Mouse (Mus musculus): ENCODE results near the gene Ppfibp1. TPM values are rescaled to one million over a fixed set of nuclear protein-coding genes. Genes with fewer than 3 reads are reported as not detected.

The Ppfibp1 gene
- polyA plus RNA-seq, 1 experiment from 2014 or later = 37.0 TPM

GRCm38 (mm10) chr6:146958694-146959093 is 70.4 kb downstream of the Ppfibp1 start:
- no peak for DNase-seq (ENCODE audit: low spot score)
- Histone ChIP-seq H3K4me1 (peaks cover 18% of the 10 kb centered on the region), H3K36me3 (no peaks in the 10 kb centered on the region), H3K27ac (no peak overlapping the region), H3K4me3 (no peak overlapping the region), H3K9me3 (replicated peaks) (no peaks in the 10 kb centered on the region), H3K27me3 (ENCODE audit: low read depth, poor library complexity, severe bottlenecking) (no peaks in the 10 kb centered on the region)
- 76% methylated on average over 1 of the region's 1 CpGs for WGBS

GRCm38 (mm10) chr6:146959908-146960680 is 71.8 kb downstream of the Ppfibp1 start:
- no peaks in the 10 kb centered on the region for H3K36me3 ChIP-seq
- H3K4me3 ChIP-seq = no peak overlapping the region
- 83% methylated on average over 9 of the region's 9 CpGs for WGBS
- no peak for DNase-seq (ENCODE audit: low spot score)
- no peak overlapping the region for H3K27ac ChIP-seq
- H3K4me1 ChIP-seq = peaks cover 18% of the 10 kb centered on the region
- H3K27me3 ChIP-seq (ENCODE audit: low read depth, poor library complexity, severe bottlenecking) = no peaks in the 10 kb centered on the region
- no peaks in the 10 kb centered on the region for H3K9me3 ChIP-seq (replicated peaks)

DNA sequence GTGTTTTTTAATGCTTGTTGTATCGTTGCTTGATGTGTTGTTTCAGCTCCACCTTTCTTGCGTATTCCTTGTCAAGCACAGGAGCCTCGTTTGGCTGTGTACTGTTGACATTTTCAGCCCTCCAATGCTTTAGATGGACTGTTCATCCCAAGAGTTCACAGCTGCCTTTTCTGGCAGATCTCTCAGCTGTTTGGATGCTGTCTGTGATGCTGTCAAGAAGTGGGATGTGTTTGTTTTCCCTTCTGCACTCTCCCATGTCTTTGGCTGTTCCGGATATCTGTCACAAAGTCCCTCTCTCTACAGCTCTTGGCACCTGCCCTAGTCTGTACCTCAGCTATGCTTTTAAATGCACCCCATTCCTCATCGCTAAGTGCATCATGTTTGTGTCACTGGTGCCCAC is 72.7 kb downstream of the Ppfibp1 start:
- Histone ChIP-seq H3K4me3 (no peak overlapping the region), H3K36me3 (no peaks in the 10 kb centered on the region), H3K4me1 (peaks cover 14% of the 10 kb centered on the region), H3K9me3 (replicated peaks) (no peaks in the 10 kb centered on the region), H3K27ac (no peak overlapping the region), H3K27me3 (ENCODE audit: low read depth, poor library complexity, severe bottlenecking) (no peaks in the 10 kb centered on the region)
- DNase-seq (ENCODE audit: low spot score) = no peak
- 87% methylated on average over 5 of the region's 5 CpGs for WGBS

GRCm38 (mm10) chr6:146961832-146962481 is 73.7 kb downstream of the Ppfibp1 start:
- 53% methylated on average over 6 of the region's 6 CpGs for WGBS
- Histone ChIP-seq H3K36me3 (no peaks in the 10 kb centered on the region), H3K27me3 (ENCODE audit: low read depth, poor library complexity, severe bottlenecking) (no peaks in the 10 kb centered on the region), H3K4me3 (no peak overlapping the region), H3K4me1 (peaks cover 13% of the 10 kb centered on the region; the same call in 1 of the 2 replicates), H3K9me3 (replicated peaks) (no peaks in the 10 kb centered on the region), H3K27ac (no peak overlapping the region)
- DNase-seq (ENCODE audit: low spot score) = no peak

- H3K4me1 ChIP-seq = peaks cover 13% of the 10 kb centered on the region; the same call in 1 of the 2 replicates
Observed at GRCm38 (mm10) chr6:146963396-146964150, 75.3 kb downstream of the Ppfibp1 start.

GRCm38 (mm10) chr6:146965139-146965772 is 77.0 kb downstream of the Ppfibp1 start:
- DNase-seq (ENCODE audit: low spot score) = no peak
- H3K4me3 ChIP-seq = no peak overlapping the region
- H3K4me1 ChIP-seq = peaks cover 5% of the 10 kb centered on the region; the same call in 1 of the 2 replicates
- no peaks in the 10 kb centered on the region for H3K9me3 ChIP-seq (replicated peaks)
- no peaks in the 10 kb centered on the region for H3K27me3 ChIP-seq (ENCODE audit: low read depth, poor library complexity, severe bottlenecking)
- no peaks in the 10 kb centered on the region for H3K36me3 ChIP-seq
- H3K27ac ChIP-seq = no peak overlapping the region
- WGBS = 93% methylated on average over 13 of the region's 13 CpGs

More at GRCm38 (mm10) chr6:146963396-146964150, 75.3 kb downstream of the Ppfibp1 start:
- no peak overlapping the region for H3K27ac ChIP-seq
- H3K27me3 ChIP-seq (ENCODE audit: low read depth, poor library complexity, severe bottlenecking) = no peaks in the 10 kb centered on the region
- no peaks in the 10 kb centered on the region for H3K9me3 ChIP-seq (replicated peaks)
- WGBS = 77% methylated on average over 6 of the region's 6 CpGs
- H3K36me3 ChIP-seq = no peaks in the 10 kb centered on the region
- no peak overlapping the region for H3K4me3 ChIP-seq
- no peak for DNase-seq (ENCODE audit: low spot score)

- DNase-seq (ENCODE audit: low spot score) = no peak
- H3K27me3 ChIP-seq (ENCODE audit: low read depth, poor library complexity, severe bottlenecking) = no peaks in the 10 kb centered on the region
- WGBS = 72% methylated on average over 12 of the region's 12 CpGs
Observed at GRCm38 (mm10) chr6:146966446-146967019, 78.2 kb downstream of the Ppfibp1 start.

DNA sequence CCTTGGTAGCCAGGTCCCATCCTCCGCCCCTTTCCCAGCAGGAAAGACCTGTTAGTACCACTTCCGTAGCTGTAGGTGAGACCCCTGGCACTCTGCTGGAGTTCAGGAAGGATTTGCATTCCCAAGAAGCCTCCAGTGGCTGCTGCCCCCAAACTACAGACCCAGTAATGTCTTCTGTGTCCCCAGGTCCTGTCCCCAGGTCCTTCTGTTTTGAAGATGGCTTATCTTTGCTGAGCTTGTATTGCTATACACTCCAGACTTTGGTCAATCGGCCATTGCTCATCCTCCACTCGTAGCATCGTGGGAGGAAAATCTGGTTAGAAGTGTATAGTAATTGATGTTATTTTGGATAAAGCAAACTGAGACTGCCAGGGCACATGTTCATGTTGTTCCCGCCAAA is 79.5 kb downstream of the Ppfibp1 start:
- H3K36me3 ChIP-seq = no peaks in the 10 kb centered on the region
- 75% methylated on average over 6 of the region's 6 CpGs for WGBS
- DNase-seq (ENCODE audit: low spot score) = no peak
- no peaks in the 10 kb centered on the region for H3K9me3 ChIP-seq (replicated peaks)
- no peaks in the 10 kb centered on the region for H3K4me1 ChIP-seq
- no peak overlapping the region for H3K27ac ChIP-seq
- no peak overlapping the region for H3K4me3 ChIP-seq
- H3K27me3 ChIP-seq (ENCODE audit: low read depth, poor library complexity, severe bottlenecking) = no peaks in the 10 kb centered on the region

More at GRCm38 (mm10) chr6:146966446-146967019, 78.2 kb downstream of the Ppfibp1 start:
- Histone ChIP-seq H3K4me3 (no peak overlapping the region), H3K9me3 (replicated peaks) (no peaks in the 10 kb centered on the region), H3K27ac (no peak overlapping the region), H3K4me1 (peaks cover 3% of the 10 kb centered on the region; the same call in 1 of the 2 replicates), H3K36me3 (no peaks in the 10 kb centered on the region)

GRCm38 (mm10) chr6:146970811-146971210 is 82.5 kb downstream of the Ppfibp1 start:
- WGBS = 76% methylated on average over 3 of the region's 3 CpGs
- Histone ChIP-seq H3K36me3 (no peaks in the 10 kb centered on the region), H3K9me3 (replicated peaks) (no peaks in the 10 kb centered on the region), H3K4me3 (no peak overlapping the region), H3K4me1 (no peaks in the 10 kb centered on the region; the same call in 1 of the 2 replicates), H3K27ac (no peak overlapping the region), H3K27me3 (ENCODE audit: low read depth, poor library complexity, severe bottlenecking) (no peaks in the 10 kb centered on the region)
- no peak for DNase-seq (ENCODE audit: low spot score)

GRCm38 (mm10) chr6:146971366-146971765 is 83.1 kb downstream of the Ppfibp1 start:
- Histone ChIP-seq H3K4me1 (no peaks in the 10 kb centered on the region; the same call in 1 of the 2 replicates), H3K36me3 (no peaks in the 10 kb centered on the region), H3K4me3 (no peak overlapping the region), H3K27ac (no peak overlapping the region), H3K27me3 (ENCODE audit: low read depth, poor library complexity, severe bottlenecking) (no peaks in the 10 kb centered on the region), H3K9me3 (replicated peaks) (no peaks in the 10 kb centered on the region)
- 75% methylated on average over 3 of the region's 3 CpGs for WGBS
- no peak for DNase-seq (ENCODE audit: low spot score)

GRCm38 (mm10) chr6:146972009-146972408 is 83.7 kb downstream of the Ppfibp1 start:
- DNase-seq (ENCODE audit: low spot score) = no peak
- H3K36me3 ChIP-seq = peaks cover 3% of the 10 kb centered on the region; the same call in 1 of the 2 replicates
- H3K4me1 ChIP-seq = no peaks in the 10 kb centered on the region; the same call in 1 of the 2 replicates
- H3K27me3 ChIP-seq (ENCODE audit: low read depth, poor library complexity, severe bottlenecking) = no peaks in the 10 kb centered on the region
- no peak overlapping the region for H3K4me3 ChIP-seq
- H3K9me3 ChIP-seq (replicated peaks) = no peaks in the 10 kb centered on the region
- 75% methylated on average over 6 of the region's 6 CpGs for WGBS
- no peak overlapping the region for H3K27ac ChIP-seq

GRCm38 (mm10) chr6:146972740-146973139 is 84.5 kb downstream of the Ppfibp1 start:
- Histone ChIP-seq H3K9me3 (replicated peaks) (no peaks in the 10 kb centered on the region), H3K27me3 (ENCODE audit: low read depth, poor library complexity, severe bottlenecking) (no peaks in the 10 kb centered on the region), H3K4me3 (no peak overlapping the region), H3K4me1 (no peaks in the 10 kb centered on the region; the same call in 1 of the 2 replicates), H3K27ac (no peak overlapping the region), H3K36me3 (peaks cover 3% of the 10 kb centered on the region; the same call in 1 of the 2 replicates)
- DNase-seq (ENCODE audit: low spot score) = no peak
- WGBS = 66% methylated on average over 1 of the region's 1 CpGs
